Mouse (Mus musculus): ENCODE data around the gene Mto1.
"Not testable (repeated sequence)": the region's sequence is repeated elsewhere in the genome, so short reads cannot be mapped to it uniquely, and the experiment has no call there.

Mto1 gene

GRCm38 (mm10) chr9:78476531-78477020, 28.6 kb downstream of the Mto1 start:
- no peak for DNase-seq

GRCm38 (mm10) chr9:78477021-78477551, 29.1 kb downstream of the Mto1 start:
- DNase-seq = peak; percentile 39

GRCm38 (mm10) chr9:78478009-78478605, 30.1 kb downstream of the Mto1 start:
- DNase-seq = not testable (repeated sequence)

- not testable (repeated sequence) for DNase-seq
These were observed 31.3 kb downstream of the Mto1 start for GRCm38 (mm10) chr9:78479308-78479707.

- not testable (repeated sequence) for DNase-seq
These were observed 32.2 kb downstream of the Mto1 start for GRCm38 (mm10) chr9:78480227-78480626.

- peak; percentile 89 for DNase-seq
These were observed 32.8 kb downstream of the Mto1 start for GRCm38 (mm10) chr9:78480706-78481358.

- peak; percentile 97 for DNase-seq
These were observed 33.7 kb downstream of the Mto1 start for GRCm38 (mm10) chr9:78481423-78482331.

GRCm38 (mm10) chr9:78482386-78482785, 34.4 kb downstream of the Mto1 start:
- no peak for DNase-seq

GRCm38 (mm10) chr9:78484660-78485059, 36.7 kb downstream of the Mto1 start:
- DNase-seq = no peak

GRCm38 (mm10) chr9:78488021-78488420, 40.0 kb downstream of the Mto1 start:
- DNase-seq = not testable (repeated sequence)

- DNase-seq = peak; percentile 80
These were observed 40.9 kb downstream of the Mto1 start, which contains the start of gene Eef1a1 for GRCm38 (mm10) chr9:78488890-78489420. Gene Eef1a1 (minus strand): TSS chr9:78489151.

- DNase-seq = no peak
These were observed 43.2 kb downstream of the Mto1 start for GRCm38 (mm10) chr9:78491169-78491568.

GRCm38 (mm10) chr9:78492254-78492653, 44.2 kb downstream of the Mto1 start:
- no peak for DNase-seq

GRCm38 (mm10) chr9:78493171-78493570, 45.2 kb downstream of the Mto1 start:
- no peak for DNase-seq

- DNase-seq = no peak
These were observed 52.4 kb downstream of the Mto1 start for GRCm38 (mm10) chr9:78500386-78500785.

GRCm38 (mm10) chr9:78501284-78501683, 53.3 kb downstream of the Mto1 start:
- no peak for DNase-seq

- DNase-seq = no peak
These were observed 55.4 kb downstream of the Mto1 start for GRCm38 (mm10) chr9:78503223-78504079.

GRCm38 (mm10) chr9:78504133-78504532, 56.1 kb downstream of the Mto1 start:
- DNase-seq = no peak

GRCm38 (mm10) chr9:78504679-78505078, 56.7 kb downstream of the Mto1 start:
- no peak for DNase-seq

GRCm38 (mm10) chr9:78505223-78505622, 57.2 kb downstream of the Mto1 start:
- DNase-seq = no peak

- peak; percentile 69 for DNase-seq
These were observed 58.2 kb downstream of the Mto1 start for GRCm38 (mm10) chr9:78506002-78506721.
